In the genomic region with DNA sequence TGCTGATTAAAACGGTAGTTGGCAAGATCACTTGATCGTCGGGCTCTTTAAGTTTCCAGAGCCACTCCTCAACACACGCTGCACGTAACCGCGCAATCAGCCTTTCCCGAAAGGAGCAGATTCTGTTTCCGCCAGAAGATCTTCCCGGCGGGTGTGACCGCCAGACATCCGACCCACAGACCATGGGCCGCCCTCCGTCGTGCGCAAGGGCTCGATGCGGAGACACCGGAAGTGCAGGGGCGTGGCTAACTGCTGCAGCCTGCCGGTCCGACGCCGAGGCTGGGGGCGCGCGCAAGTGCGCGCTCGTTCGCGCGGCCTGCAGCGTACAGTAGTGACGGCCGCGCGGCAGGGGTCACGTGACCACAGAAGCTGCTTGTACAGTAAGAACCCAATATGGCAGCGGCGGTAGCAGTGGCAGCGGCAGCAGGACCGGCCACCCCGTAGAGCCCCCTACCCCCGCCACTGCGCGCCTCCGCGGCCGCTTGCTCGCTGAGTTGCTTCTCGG, we compare ENCODE assay signal across 8 mouse cellular contexts. TPM values are rescaled to one million over a fixed set of nuclear protein-coding genes. Genes with fewer than 3 reads are reported as not detected.
DNase-seq lines count a peak whose midpoint lies in the region; ATAC-seq and TF ChIP-seq lines count a peak whose summit lies in the region.

A gene (plus strand): TSS at position 328 of the 505 bp plus-strand sequence.

- WGBS in bone marrow, adult 2 months: under 1% methylated on average over 53 of the region's 53 CpGs
- under 1% methylated on average over 53 of the region's 53 CpGs for WGBS in embryonic facial prominence, embryonic 15.5 days
- WGBS in limb, embryonic 14.5 days: under 1% methylated on average over 51 of the region's 53 CpGs
- under 1% methylated on average over 53 of the region's 53 CpGs for WGBS in midbrain, postnatal 0 days

- TF ChIP-seq CTCF in bone marrow, adult 2 months (IDR thresholded peaks at IDR 0.05; ENCODE audit: control insufficient read depth, insufficient read depth, low read length): 0 out of 2 replicates have a peak, but pooled peaks have one; percentile 2
- no peak; the same call in 1 of the 2 replicates for TF ChIP-seq CTCF in midbrain, postnatal 0 days (IDR thresholded peaks at IDR 0.05)

- peak within 1 kb of the TSS; percentile 95 for H3K9ac ChIP-seq in embryonic facial prominence, embryonic 15.5 days
- peak within 1 kb of the TSS; percentile 91 for H3K9ac ChIP-seq in limb, embryonic 14.5 days (ENCODE audit: low read depth, low read length, severe bottlenecking)
- H3K9ac ChIP-seq in midbrain, postnatal 0 days (replicated peaks; ENCODE audit: low read length, poor library complexity, severe bottlenecking): peak within 1 kb of the TSS; percentile 96

- no peaks in the 10 kb centered on the region for H3K36me3 ChIP-seq in embryonic facial prominence, embryonic 15.5 days
- H3K36me3 ChIP-seq in limb, embryonic 14.5 days (ENCODE audit: control insufficient read depth, insufficient read depth, low read length): peaks cover 4% of the 10 kb centered on the region; the same call in 1 of the 2 replicates
- H3K36me3 ChIP-seq in midbrain, postnatal 0 days (ENCODE audit: insufficient read depth, low read length): no peaks in the 10 kb centered on the region

- peak within 1 kb of the TSS; percentile 76 for H3K4me3 ChIP-seq in bone marrow, adult 2 months (replicated peaks; ENCODE audit: control insufficient read depth, low read depth, low read length)
- H3K4me3 ChIP-seq in embryonic facial prominence, embryonic 15.5 days (replicated peaks): peak within 1 kb of the TSS; percentile 70
- peak within 1 kb of the TSS; percentile 98 for H3K4me3 ChIP-seq in limb, embryonic 14.5 days (replicated peaks; ENCODE audit: low read length)
- H3K4me3 ChIP-seq in midbrain, postnatal 0 days (ENCODE audit: low read depth, low read length): peak within 1 kb of the TSS; percentile 95

- peak; percentile 77; the same call in 1 of the 2 replicates for TF ChIP-seq POLR2A in bone marrow, adult 2 months (IDR thresholded peaks at IDR 0.05; ENCODE audit: borderline replicate concordance, control insufficient read depth, low read depth, low read length)
- peak; percentile 71; the same call in 1 of the 2 replicates for TF ChIP-seq POLR2A in limb, embryonic 14.5 days (IDR thresholded peaks at IDR 0.05; ENCODE audit: borderline replicate concordance, extremely low read depth, insufficient read depth, insufficient read length)

- peak within 1 kb of the TSS; percentile 51 for H3K4me2 ChIP-seq in embryonic facial prominence, embryonic 15.5 days (replicated peaks)
- H3K4me2 ChIP-seq in limb, embryonic 14.5 days (replicated peaks; ENCODE audit: low read depth, low read length, severe bottlenecking): peak within 1 kb of the TSS; percentile 56
- peak within 1 kb of the TSS; percentile 51 for H3K4me2 ChIP-seq in midbrain, postnatal 0 days (ENCODE audit: low read depth, low read length, poor library complexity, severe bottlenecking)

- ATAC-seq in embryonic facial prominence, embryonic 15.5 days (ENCODE audit: insufficient number of reproducible peaks, low FRiP score, low TSS enrichment, low read depth): peak; percentile 97
- ATAC-seq in limb, embryonic 14.5 days (ENCODE audit: low FRiP score, low read depth): peak; percentile 94
- ATAC-seq in midbrain, postnatal 0 days (ENCODE audit: low FRiP score): peak; percentile 95

- H3K9me3 ChIP-seq in embryonic facial prominence, embryonic 15.5 days (replicated peaks): no peaks in the 10 kb centered on the region
- H3K9me3 ChIP-seq in limb, embryonic 14.5 days (ENCODE audit: control insufficient read depth, low read length): no peaks in the 10 kb centered on the region
- no peaks in the 10 kb centered on the region for H3K9me3 ChIP-seq in midbrain, postnatal 0 days (ENCODE audit: low read length)

- H3K4me1 ChIP-seq in bone marrow, adult 2 months (ENCODE audit: control insufficient read depth, insufficient read depth, low read length): peaks cover 2% of the 10 kb centered on the region; the same call in 1 of the 2 replicates
- peaks cover 12% of the 10 kb centered on the region for H3K4me1 ChIP-seq in embryonic facial prominence, embryonic 15.5 days
- peaks cover 9% of the 10 kb centered on the region; the same call in 1 of the 2 replicates for H3K4me1 ChIP-seq in limb, embryonic 14.5 days (ENCODE audit: control insufficient read depth, insufficient read depth, low read length)
- H3K4me1 ChIP-seq in midbrain, postnatal 0 days (ENCODE audit: insufficient read depth, low read length): peaks cover 5% of the 10 kb centered on the region; the same call in 1 of the 2 replicates

- DNase-seq in 416B (ENCODE audit: low read depth): peak; percentile 99
- DNase-seq in heart, adult 8-10 months (ENCODE audit: low spot score): peak; percentile 99
- DNase-seq in kidney, adult 9 months: peak; percentile 100
- DNase-seq in limb, embryonic 14.5 days (ENCODE audit: low spot score): peak; percentile 98
- DNase-seq in midbrain, postnatal 0 days (ENCODE audit: low spot score): peak; percentile 99
- DNase-seq in spleen, postnatal 14 days (ENCODE audit: low spot score in 2 of 2): peak; percentile 95 to 99

- H3K27ac ChIP-seq in bone marrow, adult 2 months (ENCODE audit: control insufficient read depth, insufficient read depth, low read depth, low read length, poor library complexity): peak within 1 kb of the TSS; percentile 93
- peak within 1 kb of the TSS; percentile 97 for H3K27ac ChIP-seq in embryonic facial prominence, embryonic 15.5 days (replicated peaks)
- peak within 1 kb of the TSS; percentile 94 for H3K27ac ChIP-seq in limb, embryonic 14.5 days (replicated peaks; ENCODE audit: low read depth, low read length)
- H3K27ac ChIP-seq in midbrain, postnatal 0 days (ENCODE audit: low read depth, low read length): peak within 1 kb of the TSS; percentile 99

- no peaks in the 10 kb centered on the region for H3K27me3 ChIP-seq in embryonic facial prominence, embryonic 15.5 days
- no peaks in the 10 kb centered on the region for H3K27me3 ChIP-seq in limb, embryonic 14.5 days (ENCODE audit: control insufficient read depth, insufficient read depth, low read length)
- no peaks in the 10 kb centered on the region for H3K27me3 ChIP-seq in midbrain, postnatal 0 days (ENCODE audit: insufficient read depth, low read length)

RNA-seq across cellular contexts. Expression of the gene that starts here (rescaled TPM):
- 11.8 and 19.3 TPM in 2 replicates for polyA plus RNA-seq in bone marrow, adult 2 months (2011; ENCODE audit: insufficient read depth, insufficient read length, low replicate concordance, missing spikeins)
- 17.7 and 18.0 TPM in 2 replicates for polyA plus RNA-seq in embryonic facial prominence, embryonic 15.5 days (2015; fragmentation: Nextera tagmentation; extraction: Ambion mirVana)
- total RNA-seq in heart, adult 8-10 months (2022): 10 to 100 TPM; 18.3 to 26.2 (median 22.3) TPM
- polyA plus RNA-seq in limb, embryonic 14.5 days (2012; rRNA removed): 13.1 and 13.6 TPM in 2 replicates
- 14.7 TPM in 2 replicates for polyA plus RNA-seq in limb, embryonic 14.5 days (2014; fragmentation: Nextera tagmentation; extraction: Ambion mirVana)
- total RNA-seq in midbrain, postnatal 0 days (2014; rRNA removed): 16.0 and 16.7 TPM in 2 replicates
- polyA plus RNA-seq in midbrain, postnatal 0 days (2015; fragmentation: Nextera tagmentation; extraction: Ambion mirVana): 6.7 and 9.5 TPM in 2 replicates

Comparison
In these comparisons a context has a peak if more than half of its experiments do, and no peak if none do; other contexts are left out.
1. Peak in every context shown above with its lines: DNase-seq, ATAC-seq, H3K4me3 ChIP-seq and H3K27ac ChIP-seq.